Mouse (Mus musculus): ENCODE measurements around the gene Eogt.

Eogt gene

GRCm38 (mm10) chr6:97148383-97149251 lies at the start of gene Eogt:
TSS of gene Eogt (minus strand) at chr6:97149182.
- peak; percentile 56 for DNase-seq (ENCODE audit: low spot score)

- DNase-seq (ENCODE audit: low spot score) = no peak
These were observed 30.4 kb upstream of the Eogt start for GRCm38 (mm10) chr6:97179367-97179828.

- DNase-seq (ENCODE audit: low spot score) = peak; percentile 90
These were observed 29.7 kb upstream of the Eogt start, which contains the start of gene Tmf1 for GRCm38 (mm10) chr6:97178491-97179366. TSS of gene Tmf1 (minus strand) at chr6:97179122.

GRCm38 (mm10) chr6:97175716-97176115 lies 26.7 kb upstream of the Eogt start:
- DNase-seq (ENCODE audit: low spot score) = no peak

DNA sequence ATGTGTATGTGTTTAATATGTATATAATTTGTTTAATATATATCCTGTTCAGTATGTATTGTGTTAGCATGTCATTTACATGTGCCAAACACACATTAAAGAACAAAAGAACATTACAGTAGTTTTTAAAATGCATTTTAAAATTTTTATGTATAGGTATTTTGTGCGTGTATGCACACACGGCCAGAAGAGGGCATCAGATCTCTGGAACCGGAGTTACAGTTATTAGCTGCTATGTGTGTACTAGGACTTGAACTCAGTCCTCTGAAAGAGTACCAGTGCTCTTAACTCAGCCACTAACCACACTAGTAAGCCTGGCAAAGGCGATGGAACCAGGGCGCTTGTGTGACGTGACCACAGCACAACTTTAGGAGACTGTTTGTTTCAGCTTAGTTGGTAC lies 1.2 kb upstream of the Eogt start:
- no peak for DNase-seq (ENCODE audit: low spot score)

GRCm38 (mm10) chr6:97149721-97150120 lies 739 bp upstream of the Eogt start:
- no peak for DNase-seq (ENCODE audit: low spot score)

GRCm38 (mm10) chr6:97147755-97148382 lies 1.1 kb downstream of the Eogt start:
- DNase-seq (ENCODE audit: low spot score) = peak; percentile 33

GRCm38 (mm10) chr6:97145156-97145555 lies 3.8 kb downstream of the Eogt start:
- DNase-seq (ENCODE audit: low spot score) = no peak

GRCm38 (mm10) chr6:97144359-97144758 lies 4.6 kb downstream of the Eogt start:
- DNase-seq (ENCODE audit: low spot score) = no peak

GRCm38 (mm10) chr6:97142611-97143010 lies 6.4 kb downstream of the Eogt start:
- no peak for DNase-seq (ENCODE audit: low spot score)

- DNase-seq (ENCODE audit: low spot score) = no peak
These were observed 7.2 kb downstream of the Eogt start for GRCm38 (mm10) chr6:97141811-97142210.

DNA sequence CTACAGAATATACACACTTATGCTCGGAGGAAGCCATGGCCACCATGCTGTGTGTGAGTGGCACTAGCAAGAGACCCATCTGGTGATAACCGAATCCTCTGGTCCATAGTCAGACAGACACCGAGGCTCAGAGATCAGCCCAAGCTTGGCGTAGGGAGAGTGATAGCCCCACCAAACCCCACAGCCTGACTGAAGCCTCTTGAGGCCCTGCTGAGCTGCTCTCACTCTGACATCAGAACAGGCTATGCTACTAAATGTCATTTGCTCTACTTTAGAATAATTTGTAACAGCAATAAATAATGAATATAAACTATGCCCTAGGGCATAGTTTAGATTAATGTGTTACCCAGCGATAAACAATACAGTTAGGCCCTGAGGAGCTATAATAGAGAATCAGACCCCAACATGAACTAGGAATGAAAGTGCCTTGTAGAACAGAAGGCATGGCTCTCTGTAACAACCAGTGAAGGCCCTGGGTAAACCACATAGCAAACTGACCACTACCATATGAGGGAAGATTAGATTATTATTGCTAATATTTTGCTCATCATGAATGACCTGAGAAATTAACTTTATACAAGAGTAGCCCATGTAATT lies 16.2 kb downstream of the Eogt start:
- DNase-seq (ENCODE audit: low spot score) = no peak

- DNase-seq (ENCODE audit: low spot score) = no peak
These were observed 17.2 kb downstream of the Eogt start for GRCm38 (mm10) chr6:97131808-97132207.

DNA sequence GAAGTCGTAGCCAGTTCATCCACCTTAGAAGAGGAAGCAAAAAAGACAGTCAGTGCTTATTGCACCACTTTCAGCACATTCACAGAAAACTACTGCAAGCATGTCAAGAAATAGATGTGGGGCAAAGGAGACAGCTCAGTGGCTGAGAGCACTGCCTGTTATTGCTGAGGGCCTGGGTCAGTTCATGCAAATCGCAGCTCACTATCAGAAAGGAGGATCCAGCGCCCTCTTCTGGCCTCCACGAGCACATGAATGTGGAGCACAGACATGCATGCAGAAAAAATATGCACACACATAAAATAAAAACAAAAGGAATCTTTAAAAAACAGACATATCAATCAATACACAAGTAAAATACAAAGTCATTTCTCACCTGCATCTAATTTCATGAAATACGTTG lies 18.0 kb downstream of the Eogt start:
- DNase-seq (ENCODE audit: low spot score) = no peak

DNA sequence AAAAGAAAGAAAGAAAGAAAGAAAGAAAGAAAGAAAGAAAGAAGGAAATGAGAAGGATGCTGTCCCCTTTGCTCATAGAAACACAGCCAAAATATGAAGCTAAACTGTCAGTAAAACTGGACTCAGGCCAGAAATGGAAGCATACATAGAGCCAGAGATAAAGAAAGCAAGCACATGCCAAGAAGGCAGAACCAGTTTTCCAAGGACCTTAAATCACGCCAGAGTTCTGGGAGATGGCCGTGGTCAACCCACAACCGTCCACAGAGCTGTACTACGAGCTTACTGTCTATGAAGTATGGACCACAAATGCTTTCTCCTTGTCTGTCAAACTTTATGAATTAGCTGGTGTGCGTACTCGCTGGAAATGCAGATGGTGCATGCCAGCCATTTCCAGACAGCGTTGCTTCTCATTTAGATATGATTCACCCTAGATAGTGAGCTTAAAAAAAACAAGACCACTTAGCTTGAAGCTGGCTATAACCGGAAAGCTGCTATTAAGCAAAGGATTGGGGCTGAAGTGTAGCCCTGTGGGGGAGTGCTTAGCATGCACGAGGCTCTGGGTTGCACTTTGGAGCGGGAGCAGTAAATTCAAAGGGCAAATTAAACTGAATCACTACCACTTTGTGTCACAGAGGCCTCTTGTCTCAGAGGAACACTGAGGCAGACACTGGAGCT lies 24.5 kb downstream of the Eogt start:
- DNase-seq (ENCODE audit: low spot score) = peak; percentile 7

- DNase-seq (ENCODE audit: low spot score) = no peak
These were observed 28.1 kb downstream of the Eogt start for GRCm38 (mm10) chr6:97120922-97121321.

DNA sequence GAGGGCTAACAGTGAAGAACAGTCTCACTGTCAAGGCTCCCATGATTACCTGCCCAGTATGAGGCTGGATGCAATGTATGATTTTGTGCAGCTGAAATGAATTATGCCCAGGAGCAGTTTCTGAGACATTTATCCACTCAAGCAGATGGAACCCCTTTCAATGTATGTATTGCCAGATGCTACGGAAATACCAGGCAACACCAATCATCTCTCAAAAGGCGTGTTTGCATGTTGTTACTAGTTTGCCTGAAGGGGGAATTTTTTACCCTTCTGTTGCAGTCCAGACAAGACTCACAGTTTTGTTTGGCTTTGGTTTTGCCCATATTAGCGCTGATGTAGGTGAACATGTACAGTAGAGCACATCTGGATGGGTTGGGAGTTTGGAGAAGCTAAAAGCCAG lies 30.7 kb downstream of the Eogt start:
- no peak for DNase-seq (ENCODE audit: low spot score)

DNA sequence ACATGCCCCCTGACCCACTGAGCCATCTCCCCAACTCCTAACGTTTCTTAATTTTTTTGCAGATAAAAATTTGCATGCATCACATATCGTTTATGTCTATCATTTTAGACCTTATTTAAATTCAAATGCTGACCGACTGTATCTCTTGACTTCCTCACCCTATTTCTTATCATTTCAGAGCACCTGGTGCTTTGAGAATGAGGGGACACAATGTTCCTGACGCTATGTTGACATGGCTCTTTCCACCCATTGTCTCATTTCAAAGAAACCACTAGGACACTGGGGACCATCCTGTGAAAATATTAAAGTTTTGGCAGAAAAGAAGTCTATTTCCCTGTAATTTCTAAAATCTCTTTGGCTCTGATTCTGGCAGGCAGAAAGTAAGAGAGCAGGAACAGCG lies 32.1 kb downstream of the Eogt start:
- DNase-seq (ENCODE audit: low spot score) = no peak

- DNase-seq (ENCODE audit: low spot score) = no peak
These were observed 34.2 kb downstream of the Eogt start for GRCm38 (mm10) chr6:97114821-97115220.

DNA sequence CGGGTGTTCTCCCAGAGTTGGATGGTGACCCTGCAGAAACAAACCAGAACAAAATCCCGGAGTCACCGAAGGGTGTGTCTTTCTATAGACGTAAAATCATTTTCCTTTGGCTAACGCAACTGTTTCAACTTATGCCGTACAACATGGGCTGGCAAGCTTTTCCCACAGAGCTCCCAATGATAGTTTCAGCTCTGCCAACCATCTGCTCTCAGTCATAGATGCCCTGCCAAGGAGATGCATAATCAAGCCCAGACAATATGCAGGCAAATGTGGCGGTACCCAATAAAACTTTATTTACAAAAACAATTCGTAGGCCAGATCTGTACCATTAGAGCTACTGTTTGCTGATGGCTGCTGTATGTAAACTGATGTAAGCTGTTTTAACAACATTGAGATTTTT lies 36.8 kb downstream of the Eogt start:
- no peak for DNase-seq (ENCODE audit: low spot score)

DNA sequence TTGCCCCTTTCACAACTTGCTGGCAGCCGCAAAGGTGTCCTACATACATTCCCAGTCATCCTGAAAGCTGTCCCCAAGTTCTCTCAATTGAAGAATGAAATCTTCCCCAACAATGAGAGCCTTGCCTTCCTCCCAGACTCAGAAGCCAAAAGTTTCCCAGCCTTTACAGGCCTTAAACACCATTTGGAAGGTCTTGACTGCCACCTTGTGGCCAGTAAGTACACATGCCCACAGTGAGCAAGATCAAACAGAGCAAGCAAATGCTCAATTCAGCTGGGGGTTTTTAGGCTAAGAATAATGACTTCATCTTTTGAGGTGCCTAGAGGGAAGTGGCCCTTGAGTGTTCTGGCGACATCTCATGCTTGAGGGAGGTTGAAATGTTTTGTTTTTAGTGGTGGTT lies 42.2 kb downstream of the Eogt start:
- peak; percentile 22 for DNase-seq (ENCODE audit: low spot score)
